Mouse (Mus musculus) stomach, postnatal 0 days (tissue): ENCODE measurements around the gene Aven. TPM values are rescaled to one million over a fixed set of nuclear protein-coding genes. Genes with fewer than 3 reads are reported as not detected.

Source experiments
- ATAC-seq: fragments of 200-750 bp; cut with Nextera tagmentation; 2 replicates; pipeline ENCODE4 v1.8.0; 2017; ENCODE audit not compliant: low FRiP score, low TSS enrichment
- DNase-seq: peaks from one replicate; pipeline ENCODE4 v3.0.0-alpha.2; 2016; ENCODE audit warnings: low spot score
- H3K27ac ChIP-seq: fragments of 300-500 bp; sonication (generic); replicated peaks from 2 replicates; pipeline ENCODE4 v1.5.1; 2014; ENCODE audit warnings: mild to moderate bottlenecking, control low read depth
- H3K27me3 ChIP-seq: fragments of 300-500 bp; sonication (generic); 2 replicates; pipeline ENCODE4 v1.6.1; 2014; ENCODE audit warnings: low read length; ENCODE audit not compliant: control insufficient read depth, insufficient read depth
- H3K36me3 ChIP-seq: fragments of 300-500 bp; sonication (generic); 2 replicates; pipeline ENCODE4 v1.6.1; 2014; ENCODE audit warnings: low read length, mixed read lengths; ENCODE audit not compliant: control insufficient read depth, insufficient read depth
- H3K4me1 ChIP-seq: fragments of 300-500 bp; sonication (generic); replicated peaks from 2 replicates; pipeline ENCODE4 v1.6.1; 2014; ENCODE audit warnings: antibody characterized with exemption; ENCODE audit not compliant: control insufficient read depth, insufficient read depth
- H3K4me2 ChIP-seq: fragments of 300-500 bp; sonication (generic); replicated peaks from 2 replicates; pipeline ENCODE4 v1.6.1; 2014; ENCODE audit warnings: low read depth, mild to moderate bottlenecking, control low read depth, moderate library complexity
- H3K4me3 ChIP-seq: fragments of 300-500 bp; sonication (generic); 2 replicates; pipeline ENCODE4 v1.5.1; 2014; ENCODE audit warnings: low read depth, low read length, control low read depth
- H3K9ac ChIP-seq: fragments of 300-500 bp; sonication (generic); 2 replicates; pipeline ENCODE4 v1.6.1; 2014; ENCODE audit warnings: mild to moderate bottlenecking, low read length, control low read depth, mixed read lengths
- H3K9me3 ChIP-seq: fragments of 300-500 bp; sonication (generic); 2 replicates; pipeline ENCODE4 v1.6.1; 2016; ENCODE audit warnings: low read length; ENCODE audit not compliant: control insufficient read depth
- CTCF ChIP-seq: IDR thresholded peaks from 2 replicates; pipeline ENCODE4 v1.5.1; 2016; ENCODE audit warnings: antibody characterized with exemption, low read depth, mild to moderate bottlenecking, moderate library complexity
- EP300 ChIP-seq: optimal IDR thresholded peaks from 2 replicates; pipeline ENCODE3; 2016; ENCODE audit warnings: antibody characterized with exemption
- WGBS: fragments of 180-500 bp; shearing (Covaris S2); extraction: QIAGEN DNeasy Blood & Tissue Kit; methylation state at CpG from one replicate; pipeline ENCODE4 v1.1.7; 2014; 5-methylcytosine and 5-hydroxymethylcytosine counted together
- polyA plus RNA-seq: library from polyadenylated mRNA; unstranded; fragments of >200 nt; fragmentation: Nextera tagmentation; extraction: Ambion mirVana; gene quantifications from 2 replicates; pipeline ENCODE4 v1.2.1, GENCODE M21; 2015

Aven gene
- polyA plus RNA-seq, 1 experiment from 2014 or later, result 3.6 TPM

DNA sequence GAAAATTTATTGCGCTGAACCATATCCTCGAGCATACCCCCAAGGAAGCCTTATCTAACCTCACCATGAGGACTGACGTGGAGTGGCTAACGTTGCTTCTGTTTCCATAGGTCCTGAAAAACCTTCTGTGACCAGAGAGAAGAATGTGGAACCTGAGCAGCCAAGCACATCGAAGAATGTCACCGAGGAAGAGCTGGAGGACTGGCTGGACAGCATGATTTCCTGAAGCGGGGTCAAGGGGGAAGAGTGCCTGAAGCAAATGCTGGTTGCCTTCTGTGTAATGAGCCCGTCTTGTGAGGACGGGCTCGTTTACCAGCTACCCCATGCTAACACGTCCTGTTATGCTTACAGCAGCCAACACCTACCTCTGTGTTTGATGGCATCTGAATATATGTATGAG, 137.9 kb downstream of the Aven start:
- H3K4me2 ChIP-seq, result no peak overlapping the region
- DNase-seq (no peak), ATAC-seq (no peak)
- H3K9me3 ChIP-seq, result no peaks in the 10 kb centered on the region
- TF ChIP-seq EP300 (no peak), CTCF (no peak)
- H3K4me3 ChIP-seq, result no peak overlapping the region
- H3K27ac ChIP-seq, result no peak overlapping the region
- no peaks in the 10 kb centered on the region for H3K4me1 ChIP-seq
- WGBS, result 82% methylated on average over 11 of the region's 11 CpGs
- H3K27me3 ChIP-seq, result no peaks in the 10 kb centered on the region
- no peak overlapping the region for H3K9ac ChIP-seq
- H3K36me3 ChIP-seq, result peaks cover 4% of the 10 kb centered on the region

DNA sequence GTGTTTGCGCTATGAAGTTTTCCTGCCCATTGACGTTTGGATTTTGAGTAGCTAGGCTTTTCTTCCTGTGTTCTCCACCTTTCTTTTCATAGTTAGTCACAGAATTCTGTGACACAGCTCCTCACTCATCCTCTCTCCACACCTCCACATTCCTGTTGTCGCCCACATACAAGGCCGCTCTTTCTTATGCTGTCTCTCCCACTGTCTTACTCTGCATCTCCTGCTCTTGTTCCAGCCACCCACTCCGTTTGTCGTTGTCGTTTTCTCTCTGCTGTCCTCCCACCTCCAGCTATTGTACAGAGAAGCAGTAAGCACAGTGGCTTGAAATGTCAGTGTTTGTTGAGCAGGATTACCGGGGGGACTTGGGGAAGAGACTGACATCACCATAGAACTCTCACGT, 139.8 kb downstream of the Aven start:
- TF ChIP-seq CTCF (no peak), EP300 (no peak)
- H3K4me1 ChIP-seq, result no peaks in the 10 kb centered on the region
- no peak overlapping the region for H3K9ac ChIP-seq
- DNase-seq (no peak), ATAC-seq (no peak)
- no peak overlapping the region for H3K4me2 ChIP-seq
- H3K27me3 ChIP-seq, result no peaks in the 10 kb centered on the region
- H3K9me3 ChIP-seq, result no peaks in the 10 kb centered on the region
- WGBS, result 84% methylated on average over 9 of the region's 9 CpGs
- no peak overlapping the region for H3K4me3 ChIP-seq
- H3K36me3 ChIP-seq, result peaks cover 4% of the 10 kb centered on the region
- H3K27ac ChIP-seq, result no peak overlapping the region

- no peaks in the 10 kb centered on the region for H3K36me3 ChIP-seq
- WGBS, result 75% methylated on average over 5 of the region's 5 CpGs
These were observed 144.4 kb downstream of the Aven start for GRCm38 (mm10) chr2:112637206-112637605.

GRCm38 (mm10) chr2:112653836-112654235, 161.1 kb downstream of the Aven start:
- TF ChIP-seq EP300 (no peak), CTCF (no peak)
- no peaks in the 10 kb centered on the region for H3K9me3 ChIP-seq

More at GRCm38 (mm10) chr2:112637206-112637605, 144.4 kb downstream of the Aven start:
- TF ChIP-seq CTCF, result no peak
- TF ChIP-seq EP300, result no peak
- DNase-seq (no peak), ATAC-seq (no peak)
- Histone ChIP-seq H3K27me3 (no peaks in the 10 kb centered on the region), H3K9ac (no peak overlapping the region), H3K9me3 (no peaks in the 10 kb centered on the region), H3K27ac (no peak overlapping the region), H3K4me3 (no peak overlapping the region), H3K4me1 (no peaks in the 10 kb centered on the region), H3K4me2 (no peak overlapping the region)

DNA sequence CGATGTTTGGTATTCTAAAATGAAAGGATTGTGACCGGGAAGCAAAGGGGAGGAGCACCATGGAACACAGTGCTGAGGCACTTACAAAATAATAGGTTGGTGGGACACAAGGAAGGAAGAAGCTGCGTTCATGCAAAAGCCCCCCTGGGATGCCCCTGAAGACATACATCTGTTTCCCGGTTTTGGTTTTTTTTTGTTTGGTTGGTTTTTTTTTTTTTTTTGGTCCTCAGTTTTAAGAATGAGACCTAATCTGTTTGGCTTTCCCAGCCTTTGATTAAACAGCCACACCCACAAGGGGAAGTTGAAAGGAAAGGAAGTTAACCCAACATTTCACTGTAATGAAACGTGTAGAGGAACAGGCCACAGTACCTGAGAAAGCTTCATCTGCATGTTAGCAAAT, 163.4 kb downstream of the Aven start:
- H3K36me3 ChIP-seq, result no peaks in the 10 kb centered on the region
- no peaks in the 10 kb centered on the region for H3K4me1 ChIP-seq
- ATAC-seq (no peak), DNase-seq (no peak)
- H3K9ac ChIP-seq, result no peak overlapping the region
- no peak overlapping the region for H3K4me3 ChIP-seq
- H3K27me3 ChIP-seq, result no peaks in the 10 kb centered on the region
- H3K4me2 ChIP-seq, result no peak overlapping the region
- no peak overlapping the region for H3K27ac ChIP-seq
- H3K9me3 ChIP-seq, result no peaks in the 10 kb centered on the region
- WGBS, result 37% methylated on average over 5 of the region's 5 CpGs
- TF ChIP-seq EP300, result no peak
- no peak for TF ChIP-seq CTCF

More at GRCm38 (mm10) chr2:112653836-112654235, 161.1 kb downstream of the Aven start:
- no peak overlapping the region for H3K27ac ChIP-seq
- H3K9ac ChIP-seq, result no peak overlapping the region
- 73% methylated on average over 3 of the region's 3 CpGs for WGBS
- no peaks in the 10 kb centered on the region for H3K27me3 ChIP-seq
- H3K36me3 ChIP-seq, result no peaks in the 10 kb centered on the region
- no peak overlapping the region for H3K4me2 ChIP-seq
- no peak for ATAC-seq
- no peaks in the 10 kb centered on the region for H3K4me1 ChIP-seq
- no peak for DNase-seq
- H3K4me3 ChIP-seq, result no peak overlapping the region

DNA sequence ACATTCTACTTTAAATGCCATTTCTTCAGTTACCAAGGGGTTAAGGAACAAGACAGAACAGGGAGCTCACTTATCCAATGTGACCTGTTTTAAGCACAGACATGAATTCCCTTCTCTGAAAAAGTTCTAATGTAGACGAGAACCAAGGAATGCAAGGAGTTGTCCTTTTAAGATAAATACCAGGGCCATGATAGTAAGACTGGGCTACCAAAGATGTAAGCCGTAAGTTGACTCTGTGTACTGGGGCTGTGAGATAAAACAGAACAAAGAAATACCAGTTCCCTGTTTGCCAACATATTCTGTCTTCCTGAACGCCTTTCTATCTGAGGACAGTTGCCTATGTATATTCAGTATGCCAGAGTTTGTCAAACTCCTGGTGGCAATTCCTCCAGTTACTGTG, 176.7 kb downstream of the Aven start:
- TF ChIP-seq CTCF, result no peak
- no peak for TF ChIP-seq EP300
- DNase-seq (no peak), ATAC-seq (no peak)
- Histone ChIP-seq H3K9me3 (no peaks in the 10 kb centered on the region), H3K27ac (no peak overlapping the region), H3K4me3 (no peak overlapping the region), H3K4me1 (no peaks in the 10 kb centered on the region), H3K27me3 (no peaks in the 10 kb centered on the region), H3K36me3 (no peaks in the 10 kb centered on the region), H3K9ac (no peak overlapping the region), H3K4me2 (no peak overlapping the region)
- WGBS, result 48% methylated on average over 3 of the region's 3 CpGs
